Mouse (Mus musculus): Measurements from ENCODE around the gene Fgfr2. TPM values are rescaled to one million over a fixed set of nuclear protein-coding genes. Genes with fewer than 3 reads are reported as not detected.

Gene Fgfr2
- total RNA-seq, 2 experiments from 2014 or later = 27.3 to 32.7 TPM

DNA sequence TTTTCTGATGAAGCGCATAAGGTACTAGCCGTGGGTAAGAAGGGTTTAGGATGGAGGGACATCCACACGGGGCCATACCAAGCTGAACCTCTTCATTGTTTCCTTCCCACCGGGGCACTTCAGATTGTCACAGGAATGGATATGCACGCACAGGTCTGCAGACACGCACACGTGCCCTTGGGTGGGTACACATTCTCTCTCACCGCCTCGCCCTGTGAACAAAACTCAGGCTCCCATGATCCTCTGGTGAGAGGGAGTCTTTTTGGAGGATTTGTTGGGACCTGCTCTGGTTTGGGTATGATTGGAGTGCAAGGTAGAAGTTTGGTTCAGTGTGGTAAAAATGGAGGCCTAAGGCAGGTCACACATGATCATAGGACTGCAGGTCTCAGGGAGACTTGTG lies 2190.2 kb downstream of the Fgfr2 start:
- no peak for DNase-seq (ENCODE audit: low spot score in 2 of 2)
- intact Hi-C loops (cut with DNase I) = no loop called here

DNA sequence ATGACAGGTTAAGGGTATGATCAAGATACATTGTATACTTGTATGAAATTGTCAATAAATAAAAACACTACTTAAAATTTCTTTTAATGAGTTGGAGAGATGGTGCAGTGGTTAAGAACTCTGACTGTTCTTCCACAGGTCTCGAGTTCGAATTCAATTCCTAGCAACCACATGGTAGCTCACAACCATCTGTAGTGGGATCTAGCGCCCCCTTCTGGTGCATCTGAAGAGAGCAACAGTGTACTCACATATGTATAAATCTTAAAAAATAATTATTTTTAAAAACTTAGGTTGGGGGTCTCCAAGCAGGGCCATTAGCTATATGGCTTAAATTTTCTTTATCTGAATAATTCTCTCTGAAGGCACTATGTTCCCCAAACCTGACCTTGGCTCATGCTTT lies 2192.7 kb downstream of the Fgfr2 start:
- intact Hi-C loops (cut with DNase I) = no loop called here
- no peak for DNase-seq (ENCODE audit: low spot score in 2 of 2)

GRCm38 (mm10) chr7:130922981-130923731 lies 2200.0 kb downstream of the Fgfr2 start:
- intact Hi-C loops (cut with DNase I) = no loop called here

GRCm38 (mm10) chr7:130918260-130918659 lies 2204.9 kb downstream of the Fgfr2 start:
- intact Hi-C loops (cut with DNase I) = loop anchor here (10.0 kb wide), 1 partner anchor 373 kb away; no protein-coding TSS in a partner anchor
- peak in 1 of 2 experiments; percentile 55 for DNase-seq (ENCODE audit: low spot score in 2 of 2)

More at GRCm38 (mm10) chr7:130922981-130923731, 2200.0 kb downstream of the Fgfr2 start:
- DNase-seq (ENCODE audit: low spot score in 2 of 2) = peak in 1 of 2 experiments; percentile 23

GRCm38 (mm10) chr7:130914693-130915363 lies 2208.3 kb downstream of the Fgfr2 start:
- peak; percentile 63 to 67 for DNase-seq (ENCODE audit: low spot score in 2 of 2)
- intact Hi-C loops (cut with DNase I) = loop anchor here (5.0 to 10.0 kb wide), 2 partner anchors 143 to 370 kb away; partner anchors contain the start of gene Btbd16

DNA sequence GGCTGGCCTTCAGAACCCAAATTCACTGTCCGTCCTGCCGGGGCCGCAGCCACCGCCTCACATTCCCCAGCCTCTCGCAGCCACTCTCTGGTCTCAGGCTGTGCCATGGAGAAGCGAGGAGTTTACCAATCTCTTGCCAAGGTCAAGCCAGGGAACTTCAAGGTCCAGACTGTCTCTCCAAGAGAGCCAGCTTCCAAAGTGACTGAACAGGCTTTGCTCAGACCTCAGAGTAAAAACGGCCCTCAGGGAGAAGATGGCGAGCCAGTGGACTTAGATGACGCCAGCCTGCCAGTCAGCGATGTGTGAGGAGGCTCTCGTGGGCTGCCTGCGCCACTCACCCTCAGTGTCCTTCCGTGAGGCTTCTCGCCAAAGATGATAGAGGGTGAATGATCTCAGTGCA lies 2212.3 kb downstream of the Fgfr2 start:
- intact Hi-C loops (cut with DNase I) = loop anchor here (5.0 to 10.0 kb wide), 2 partner anchors 139 to 366 kb away; partner anchors contain the start of gene Btbd16
- no peak for DNase-seq (ENCODE audit: low spot score in 2 of 2)

DNA sequence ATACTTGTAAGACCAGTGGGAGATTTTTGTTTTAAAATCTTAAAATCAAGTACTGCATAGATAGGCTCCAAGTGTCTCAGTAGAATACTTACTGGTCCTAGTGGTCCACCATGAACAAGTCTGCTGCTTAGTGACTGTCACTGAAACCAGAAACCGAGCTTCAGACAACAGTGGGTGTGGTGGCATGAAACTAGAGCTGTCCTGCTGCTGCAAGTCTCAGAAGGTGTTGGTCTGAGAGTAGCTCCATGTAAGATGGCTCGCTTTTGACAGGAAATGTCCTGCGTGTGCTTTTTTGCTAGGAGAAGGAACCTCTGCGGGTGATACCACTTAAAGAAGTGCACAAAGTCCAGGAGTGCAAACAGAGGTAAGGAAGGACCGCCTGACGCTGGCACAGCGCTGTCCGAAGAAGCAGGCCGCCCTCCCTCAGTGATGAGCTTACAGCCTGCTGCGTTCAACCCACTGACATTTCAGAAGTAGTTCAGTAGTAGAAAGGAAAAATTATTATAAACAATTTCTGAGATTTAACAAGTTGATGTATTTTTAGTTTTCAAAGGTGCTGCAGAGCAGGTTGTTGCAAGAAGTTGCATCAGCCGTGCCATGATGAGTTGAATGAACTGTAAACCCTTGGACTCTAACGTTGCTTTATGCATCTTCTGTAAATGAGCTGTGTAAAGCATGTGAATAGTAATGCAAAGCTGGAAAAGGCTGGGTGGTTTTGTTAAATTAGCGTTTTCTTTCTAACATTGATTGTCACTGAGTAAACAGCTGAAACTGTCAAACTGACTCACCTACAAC lies 2218.4 kb downstream of the Fgfr2 start:
- intact Hi-C loops (cut with DNase I) = no loop called here
- no peak for DNase-seq (ENCODE audit: low spot score in 2 of 2)

DNA sequence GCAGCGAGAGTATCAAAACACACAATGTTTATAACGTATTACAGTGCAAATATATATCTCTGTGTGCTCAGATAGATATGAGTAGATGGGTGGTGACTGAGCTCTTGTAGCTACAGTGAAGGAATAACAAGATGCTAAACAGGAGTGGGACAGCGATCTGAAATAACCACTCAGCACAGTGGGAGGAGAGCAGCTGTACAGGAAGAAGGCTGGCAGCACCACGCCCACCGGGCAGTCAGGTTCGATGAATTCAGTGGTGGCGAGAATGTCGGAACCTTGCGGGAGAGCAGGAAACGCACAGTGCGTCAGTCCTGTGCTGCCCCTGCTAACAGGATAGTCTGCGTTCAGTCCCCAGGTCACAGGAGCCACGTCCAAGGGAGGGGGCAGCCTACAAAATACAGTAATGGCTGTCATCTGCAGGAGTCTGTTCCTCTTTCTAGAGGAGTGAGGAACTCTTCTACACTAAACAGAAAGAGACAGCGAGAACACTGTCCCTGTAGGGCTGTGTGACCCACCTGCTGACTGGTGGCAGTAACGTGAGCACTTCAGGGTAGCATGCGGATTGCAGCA lies 2219.6 kb downstream of the Fgfr2 start:
- peak; percentile 41 to 63 for DNase-seq (ENCODE audit: low spot score in 2 of 2)
- intact Hi-C loops (cut with DNase I) = no loop called here

DNA sequence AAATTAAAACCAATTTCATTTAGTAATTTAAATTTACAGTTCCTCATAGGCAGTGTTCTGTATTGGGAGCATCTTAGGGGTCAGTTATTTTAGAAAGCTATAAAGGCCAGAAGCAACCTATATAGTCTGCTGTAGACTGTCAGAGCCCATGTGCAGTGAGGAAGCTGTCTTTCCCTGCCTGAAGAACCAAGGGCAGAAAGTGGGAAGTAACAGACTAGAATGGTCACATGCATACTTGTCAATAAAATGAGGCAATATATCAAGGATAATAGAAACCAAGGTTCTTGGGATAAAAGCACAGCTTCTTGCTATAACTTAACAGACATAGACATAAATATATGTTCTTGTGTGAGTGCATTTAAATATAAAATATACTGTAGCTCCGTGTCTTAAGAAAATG lies 2220.2 kb downstream of the Fgfr2 start:
- intact Hi-C loops (cut with DNase I) = no loop called here
- no peak for DNase-seq (ENCODE audit: low spot score in 2 of 2)

DNA sequence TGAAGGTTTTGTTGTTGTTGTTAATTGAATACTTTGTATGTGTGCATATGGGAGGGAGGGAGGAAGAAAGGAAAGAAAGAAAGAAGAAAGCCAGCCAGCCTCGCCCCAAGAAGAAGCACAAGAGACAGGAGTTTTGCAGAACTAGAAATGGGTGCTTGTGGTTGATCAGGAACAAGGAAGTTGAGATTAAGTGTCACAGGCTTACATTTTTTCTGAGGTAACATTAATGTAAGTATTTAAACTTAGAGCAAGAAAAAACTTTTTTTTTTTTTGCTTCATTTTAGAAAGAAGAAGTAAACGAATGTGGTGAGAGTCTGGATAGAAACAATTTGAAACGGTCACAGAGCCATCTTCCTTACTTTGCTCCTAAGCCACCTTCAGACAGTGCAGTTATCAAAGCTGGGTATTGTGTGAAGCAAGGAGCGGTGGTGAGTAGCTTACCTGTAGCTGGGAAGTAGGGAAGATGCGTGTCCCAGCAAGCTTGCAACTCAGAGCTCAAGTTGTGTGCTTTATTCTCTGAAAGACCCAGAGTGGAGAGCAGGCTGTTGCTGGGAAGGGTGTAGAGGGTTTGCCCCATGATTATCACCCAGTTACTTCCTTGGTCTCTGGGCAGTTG lies 2222.8 kb downstream of the Fgfr2 start:
- intact Hi-C loops (cut with DNase I) = no loop called here
- no peak for DNase-seq (ENCODE audit: low spot score in 2 of 2)

GRCm38 (mm10) chr7:130898373-130898772 lies 2224.8 kb downstream of the Fgfr2 start:
- no peak for DNase-seq (ENCODE audit: low spot score in 2 of 2)
- intact Hi-C loops (cut with DNase I) = no loop called here

- DNase-seq (ENCODE audit: low spot score in 2 of 2) = no peak
- intact Hi-C loops (cut with DNase I) = no loop called here
These were observed 2225.9 kb downstream of the Fgfr2 start for GRCm38 (mm10) chr7:130897201-130897600.

- peak; percentile 35 to 51 for DNase-seq (ENCODE audit: low spot score in 2 of 2)
- intact Hi-C loops (cut with DNase I) = no loop called here
These were observed 2227.1 kb downstream of the Fgfr2 start for GRCm38 (mm10) chr7:130896064-130896463.

DNA sequence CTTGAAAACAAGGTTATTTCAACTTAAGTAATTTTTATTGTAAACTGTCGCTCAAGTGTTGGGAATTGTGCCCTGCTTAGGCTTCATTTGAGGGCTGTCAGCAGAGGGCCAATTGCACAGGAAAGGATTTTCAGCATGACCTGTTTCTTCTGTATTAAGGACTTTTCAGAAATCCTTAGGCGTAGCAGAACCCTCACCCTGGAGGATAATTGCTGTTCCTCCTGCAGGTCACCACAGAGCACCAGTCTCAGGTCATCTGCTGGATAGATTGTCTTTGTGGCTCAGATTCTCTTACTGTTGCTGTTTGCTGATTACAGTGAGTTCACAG lies 2227.6 kb downstream of the Fgfr2 start:
- intact Hi-C loops (cut with DNase I) = no loop called here
- no peak for DNase-seq (ENCODE audit: low spot score in 2 of 2)

GRCm38 (mm10) chr7:130894931-130895617 lies 2228.1 kb downstream of the Fgfr2 start:
- intact Hi-C loops (cut with DNase I) = no loop called here
- DNase-seq (ENCODE audit: low spot score in 2 of 2) = no peak

GRCm38 (mm10) chr7:130892973-130893372 lies 2230.2 kb downstream of the Fgfr2 start:
- DNase-seq (ENCODE audit: low spot score in 2 of 2) = peak; percentile 66 to 86
- intact Hi-C loops (cut with DNase I) = no loop called here

GRCm38 (mm10) chr7:130890871-130891270 lies 2232.3 kb downstream of the Fgfr2 start:
- intact Hi-C loops (cut with DNase I) = no loop called here

GRCm38 (mm10) chr7:130887946-130888345 lies 2235.2 kb downstream of the Fgfr2 start:
- intact Hi-C loops (cut with DNase I) = no loop called here
- DNase-seq (ENCODE audit: low spot score in 2 of 2) = peak; percentile 38 to 41

More at GRCm38 (mm10) chr7:130890871-130891270, 2232.3 kb downstream of the Fgfr2 start:
- DNase-seq (ENCODE audit: low spot score in 2 of 2) = no peak

DNA sequence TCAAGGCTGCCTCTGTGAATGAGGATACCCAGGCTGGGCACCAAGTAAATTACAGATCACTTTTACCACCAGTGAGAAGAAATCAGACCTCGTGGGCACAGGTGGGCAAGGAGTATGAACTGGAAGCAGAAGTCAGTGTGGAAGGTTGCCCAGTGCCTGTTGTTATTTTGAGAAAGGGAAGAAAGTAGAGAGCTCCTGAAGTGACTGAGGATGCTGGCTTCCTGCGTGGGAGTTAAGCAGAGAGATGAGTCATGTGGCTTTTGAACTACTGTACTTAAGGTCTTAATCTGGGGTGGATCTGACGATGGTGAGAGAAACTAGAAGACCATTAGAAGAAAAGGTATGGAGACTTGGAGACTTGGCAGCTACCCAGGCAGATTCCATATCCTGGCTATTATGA lies 2236.9 kb downstream of the Fgfr2 start:
- intact Hi-C loops (cut with DNase I) = no loop called here
- no peak for DNase-seq (ENCODE audit: low spot score in 2 of 2)
